Mouse (Mus musculus): ENCODE data around the gene Rab13. TPM values are rescaled to one million over a fixed set of nuclear protein-coding genes. Genes with fewer than 3 reads are reported as not detected.
A peak's percentile ranks its signal among the peaks of the same experiment; 100 is the strongest.

The Rab13 gene
- total RNA-seq, 2 experiments from 2014 or later, result 12.3 to 14.4 TPM

DNA sequence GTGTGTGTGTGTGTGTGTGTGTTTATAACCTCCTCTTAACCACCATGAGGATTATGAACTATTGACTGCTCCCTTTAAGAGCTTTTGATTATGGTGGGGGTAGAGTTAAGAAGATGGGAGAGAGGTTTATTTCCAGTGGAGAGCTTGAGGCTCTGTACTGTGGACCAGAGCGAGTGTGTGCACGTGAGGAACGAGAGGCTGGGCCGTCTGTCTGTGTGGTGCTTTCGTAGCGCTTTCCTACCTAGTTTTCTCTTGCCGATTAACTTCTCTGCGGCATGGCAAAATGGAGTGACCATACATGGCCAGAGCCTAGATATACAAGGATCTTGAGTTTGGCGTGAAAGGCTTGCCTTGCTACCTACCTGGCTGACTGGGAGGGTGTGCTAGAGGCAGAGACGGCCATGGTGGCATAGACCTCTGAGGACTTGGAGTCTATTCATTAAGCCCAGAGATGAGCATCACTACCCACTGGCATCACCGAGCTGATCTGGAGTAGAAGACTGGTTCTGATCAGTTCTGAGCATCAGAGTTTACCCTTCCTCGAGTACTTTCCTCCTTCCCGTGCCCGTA is 42.4 kb downstream of the Rab13 start:
- DNase-seq, result no peak
- intact Hi-C loops (cut with DNase I), result loop anchor here (2.0 kb wide), 1 partner anchor 35 kb away; no protein-coding TSS in a partner anchor

DNA sequence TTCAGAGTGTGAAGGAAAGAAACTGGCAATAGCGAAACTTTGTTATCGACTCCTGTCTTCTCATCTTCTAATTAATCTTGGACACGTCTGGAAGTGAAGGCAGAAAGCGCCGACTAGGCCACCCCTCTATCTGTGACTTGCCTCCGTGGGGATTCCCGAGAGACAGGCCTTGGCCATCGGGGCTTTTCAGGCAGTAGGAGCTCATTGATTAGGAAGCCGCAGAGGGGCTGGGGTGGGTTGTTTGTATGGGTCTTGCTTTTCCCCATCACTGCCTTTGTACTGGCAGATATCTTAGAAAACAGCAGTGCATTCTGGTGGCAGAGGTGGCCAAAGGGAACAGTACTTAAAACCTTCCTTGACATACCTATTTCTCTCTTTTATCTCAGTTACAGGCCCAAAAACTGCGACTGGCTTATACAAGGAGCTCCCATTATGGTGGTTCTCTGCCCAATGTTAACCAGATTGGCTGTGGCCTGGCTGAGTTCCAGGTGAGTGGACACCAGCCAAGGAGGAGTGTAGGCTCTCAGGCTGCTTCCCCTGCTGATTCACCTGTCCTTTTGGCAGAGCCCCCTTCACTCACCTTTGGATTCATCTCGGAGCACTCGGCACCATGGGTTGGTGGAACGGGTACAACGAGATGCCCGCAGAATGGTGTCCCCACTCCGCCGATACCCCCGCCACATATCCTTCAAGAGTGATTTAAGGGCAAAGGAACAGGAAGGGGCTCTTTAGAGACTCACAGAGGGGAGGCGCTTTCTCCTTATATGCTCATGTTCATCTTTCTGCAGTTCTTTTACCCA is 43.4 kb downstream of the Rab13 start:
- intact Hi-C loops (cut with DNase I), result loop anchor here (2.0 kb wide), 1 partner anchor 36 kb away; no protein-coding TSS in a partner anchor
- DNase-seq, result no peak

DNA sequence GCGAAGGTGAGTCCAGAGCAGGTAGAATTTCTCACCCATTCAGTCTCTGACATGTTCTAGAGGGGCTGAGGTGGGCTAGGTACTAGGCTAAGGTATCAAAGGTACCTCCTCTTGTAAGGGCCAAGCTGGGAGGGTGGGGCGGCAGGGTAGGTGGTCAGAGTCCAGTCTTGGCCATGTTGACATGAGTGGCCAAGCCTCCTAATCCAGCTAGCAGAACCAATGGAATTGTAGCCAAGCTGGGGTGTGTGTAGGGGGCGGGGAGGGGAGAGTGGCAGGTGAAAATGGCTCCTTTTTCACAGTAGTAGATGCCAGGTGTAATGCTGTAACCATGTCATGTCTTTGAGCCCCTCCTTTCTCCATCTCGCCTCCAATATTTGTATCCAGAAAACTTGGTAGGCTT is 45.0 kb downstream of the Rab13 start:
- DNase-seq, result no peak
- intact Hi-C loops (cut with DNase I), result no loop called here

DNA sequence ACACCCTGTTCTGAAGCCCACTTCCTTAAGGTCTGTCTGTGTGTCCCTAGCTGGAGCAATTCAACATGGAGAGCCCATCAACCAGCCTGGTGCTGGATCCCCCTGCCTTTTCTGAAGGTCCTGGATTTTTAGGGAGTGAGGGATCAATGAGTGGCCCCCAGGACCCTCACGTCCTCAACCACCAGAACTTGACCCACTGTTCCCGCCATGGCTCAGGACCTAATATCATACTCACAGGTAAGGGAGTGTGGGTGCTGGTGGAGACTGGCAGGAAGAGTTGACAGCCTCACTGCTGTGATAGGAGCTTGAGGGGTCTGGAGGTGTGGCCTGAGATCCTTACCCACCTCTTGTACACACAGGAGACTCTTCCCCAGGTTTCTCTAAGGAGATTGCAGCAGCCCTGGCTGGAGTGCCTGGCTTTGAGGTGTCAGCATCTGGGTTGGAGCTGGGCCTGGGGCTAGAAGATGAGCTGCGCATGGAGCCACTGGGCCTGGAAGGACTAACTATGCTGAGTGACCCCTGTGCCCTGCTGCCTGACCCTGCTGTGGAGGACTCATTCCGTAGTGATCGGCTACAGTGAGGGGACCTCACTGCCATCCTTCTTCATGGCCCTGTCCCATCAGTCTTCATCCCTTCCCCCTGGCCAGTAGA is 49.8 kb downstream of the Rab13 start:
- DNase-seq, result no peak
- intact Hi-C loops (cut with DNase I), result no loop called here

DNA sequence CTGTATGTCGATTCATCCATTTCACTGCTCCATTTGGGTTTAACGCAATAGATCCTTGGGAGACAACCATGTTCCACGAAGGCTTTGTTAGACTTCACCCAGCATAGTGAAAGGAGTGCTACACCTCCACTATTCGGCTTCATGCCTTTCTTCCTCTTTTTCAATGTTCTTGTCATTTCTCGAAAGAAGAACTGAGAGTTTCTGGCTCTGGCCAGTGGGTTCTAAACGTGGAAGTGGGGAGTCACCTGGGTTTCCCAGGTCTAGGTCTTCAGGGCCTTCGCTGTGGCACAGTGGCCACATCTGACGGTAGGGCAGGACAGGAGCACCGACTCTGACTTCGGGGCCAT is 51.2 kb downstream of the Rab13 start:
- intact Hi-C loops (cut with DNase I), result loop anchor here (1.0 kb wide), 2 partner anchors 28 to 109 kb away; no protein-coding TSS in a partner anchor
- DNase-seq, result no peak

DNA sequence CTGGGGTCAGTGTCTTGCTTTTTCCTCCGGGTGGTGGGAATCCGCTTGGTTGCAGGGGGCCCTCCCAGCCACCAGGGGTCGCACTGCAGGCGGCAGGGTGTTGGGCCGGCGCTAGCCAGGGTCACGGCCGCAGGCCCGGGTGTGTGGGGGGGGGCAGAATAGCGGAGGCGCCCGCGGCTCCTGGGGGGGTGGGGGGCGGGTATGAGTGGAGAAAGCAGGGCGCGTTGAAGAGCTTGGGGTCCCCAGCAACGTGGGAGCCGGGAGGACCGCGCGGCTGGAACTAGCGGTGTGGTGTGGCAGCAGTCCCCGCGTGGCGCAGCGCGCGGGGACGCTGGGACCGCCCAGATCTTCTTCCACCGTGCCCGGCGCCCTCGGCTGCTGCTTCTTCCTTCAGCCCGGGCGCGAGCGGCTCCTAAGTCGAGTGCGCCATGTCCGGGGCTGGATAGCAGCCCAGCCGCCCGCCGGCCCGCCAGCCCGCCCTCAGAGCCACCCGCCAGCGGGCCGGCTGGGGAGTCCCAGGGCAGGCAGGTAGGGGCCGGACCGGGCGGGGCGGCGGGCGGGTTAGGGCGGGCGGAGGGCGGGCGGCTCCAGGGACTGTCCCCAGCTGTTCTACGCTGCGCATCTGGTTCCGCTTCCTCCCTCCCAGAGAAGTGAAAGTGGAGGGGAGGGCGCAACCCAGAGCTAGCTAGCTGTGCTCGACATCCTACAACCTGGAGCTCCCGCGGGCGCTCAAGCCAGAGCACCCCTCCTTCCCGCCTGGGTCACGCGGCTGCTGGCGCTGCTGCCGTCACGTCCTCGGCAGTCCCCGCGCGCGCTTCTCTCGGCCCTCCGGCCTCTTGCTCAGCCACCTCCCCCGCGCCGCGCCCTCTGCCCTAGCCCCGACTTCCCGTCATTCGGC is 51.8 kb downstream of the Rab13 start, which contains the start of gene Dennd4b:
Dennd4b (plus strand) TSS at position 152 of the 898 bp plus-strand sequence.
- peak; percentile 94 to 97 for DNase-seq
- intact Hi-C loops (cut with DNase I), result loop anchor here (1.0 kb wide), 2 partner anchors 27 to 108 kb away; no protein-coding TSS in a partner anchor

DNA sequence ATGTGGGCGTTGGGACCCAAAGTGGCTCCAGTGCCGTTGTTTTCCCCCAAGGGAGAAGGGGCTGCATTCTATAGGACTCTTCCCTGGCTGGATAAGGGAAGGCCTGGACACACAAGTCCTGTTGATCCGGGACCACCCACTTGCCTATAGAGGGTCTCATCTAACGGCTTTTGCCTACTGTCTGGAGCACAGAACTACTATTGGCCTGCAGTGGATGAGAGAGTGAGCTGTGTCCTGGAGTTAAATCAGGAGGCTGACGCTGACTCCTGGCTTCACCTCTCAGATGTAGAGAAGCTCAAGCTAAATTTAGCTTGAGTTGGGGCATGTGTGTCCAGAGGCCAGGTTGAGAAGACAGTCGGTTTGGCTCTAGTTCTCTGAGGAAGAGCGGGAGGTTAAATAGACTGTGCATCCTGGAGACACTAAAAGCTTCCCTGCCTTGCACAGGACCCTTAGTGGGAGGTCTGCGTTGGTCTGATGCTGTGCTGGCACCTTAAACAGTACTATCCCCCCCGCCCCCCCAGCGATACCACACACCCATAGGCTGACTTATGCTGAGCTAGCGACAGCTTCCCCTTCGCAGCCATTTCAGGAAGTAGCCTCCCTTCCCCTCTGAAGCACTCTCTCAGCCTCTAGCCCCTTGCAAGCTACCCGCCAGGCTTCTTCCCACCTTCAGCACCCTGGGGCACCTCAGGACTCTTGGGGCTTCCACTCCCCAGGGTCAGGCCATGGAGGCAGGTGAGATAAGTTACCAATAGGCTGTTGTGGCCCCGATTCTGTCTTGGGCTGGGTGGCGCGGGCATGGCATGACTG is 52.6 kb downstream of the Rab13 start:
- DNase-seq, result peak; percentile 54 to 83

DNA sequence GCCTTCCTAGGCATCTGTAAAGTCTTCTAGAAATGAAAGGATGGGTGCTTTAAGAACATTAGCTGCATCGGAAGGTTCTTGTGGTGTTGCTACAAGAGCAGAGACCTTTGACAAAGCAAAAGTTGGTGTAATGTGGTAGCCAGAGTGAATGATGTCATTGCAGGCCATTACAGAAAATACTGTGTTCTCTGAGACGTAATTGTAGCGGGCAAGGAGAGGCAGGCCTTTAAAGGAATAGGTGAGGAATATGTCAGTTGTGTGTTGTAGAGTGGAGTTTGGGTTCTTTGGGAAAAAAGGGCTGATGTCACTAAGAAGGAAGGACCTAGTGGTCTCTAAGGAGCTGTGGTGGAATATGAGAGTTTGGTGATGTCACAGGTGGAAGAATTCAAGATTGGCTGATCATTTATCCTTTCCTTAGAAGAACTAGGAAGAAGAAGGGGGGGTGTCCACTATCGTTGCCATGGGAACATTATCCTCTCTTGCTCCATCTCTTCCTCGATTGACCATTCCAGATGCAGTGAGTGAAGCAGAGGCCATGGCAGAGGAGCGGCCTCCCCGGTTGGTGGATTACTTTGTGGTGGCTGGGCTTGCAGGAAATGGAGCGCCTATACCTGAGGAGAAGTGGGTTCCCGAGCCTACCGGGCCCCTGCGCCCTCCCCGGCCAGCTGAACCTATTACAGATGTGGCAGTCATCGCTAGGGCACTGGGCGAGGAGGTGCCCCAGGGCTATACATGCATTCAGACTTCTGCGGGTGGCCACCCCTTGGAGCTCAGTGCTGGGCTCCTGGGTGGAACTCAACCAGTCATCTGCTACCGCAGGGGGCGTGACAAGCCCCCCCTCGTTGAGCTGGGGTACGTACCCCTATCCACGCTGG is 53.6 kb downstream of the Rab13 start:
- no peak for DNase-seq

More for the DNA sequence above, 52.6 kb downstream of the Rab13 start:
- intact Hi-C loops (cut with DNase I), result loop anchor here (1.0 kb wide), 2 partner anchors 26 to 107 kb away; no protein-coding TSS in a partner anchor

DNA sequence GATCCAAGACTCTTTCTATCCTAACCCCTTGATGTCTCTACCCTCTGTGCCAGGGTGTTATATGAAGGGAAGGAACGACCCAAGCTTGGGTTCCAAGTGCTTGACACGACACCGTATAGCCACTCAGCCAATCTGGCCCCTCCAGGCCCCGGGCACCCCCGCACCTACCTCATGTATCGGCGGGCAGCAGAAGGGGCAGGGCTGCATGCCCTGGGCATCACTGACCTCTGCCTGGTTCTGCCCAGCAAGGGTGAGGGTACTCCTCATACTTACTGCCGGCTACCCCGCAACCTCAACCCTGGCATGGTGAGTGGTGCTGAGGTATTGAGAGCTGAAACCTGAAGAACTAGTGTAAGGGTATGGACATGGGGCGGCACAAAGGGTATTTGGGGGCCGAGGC is 54.7 kb downstream of the Rab13 start:
- intact Hi-C loops (cut with DNase I), result no loop called here
- no peak for DNase-seq

More for the DNA sequence above, 53.6 kb downstream of the Rab13 start:
- intact Hi-C loops (cut with DNase I), result no loop called here

DNA sequence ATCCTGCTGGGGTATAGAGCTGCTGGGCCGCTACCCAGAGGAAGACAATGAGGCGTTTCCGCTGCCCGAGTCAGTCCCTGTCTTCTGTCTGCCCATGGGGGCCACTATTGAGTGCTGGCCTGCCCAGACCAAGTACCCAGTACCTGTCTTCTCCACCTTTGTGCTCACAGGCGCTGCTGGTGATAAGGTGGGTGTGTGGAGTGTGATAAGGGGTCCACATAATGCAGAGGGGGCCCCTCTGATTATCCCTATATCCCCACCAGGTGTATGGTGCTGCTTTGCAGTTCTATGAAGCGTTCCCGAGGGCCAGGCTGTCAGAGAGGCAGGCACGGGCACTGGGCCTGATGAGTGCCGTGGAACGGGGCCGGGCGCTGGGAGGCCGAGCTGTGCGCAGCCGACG is 55.5 kb downstream of the Rab13 start:
- intact Hi-C loops (cut with DNase I), result no loop called here
- DNase-seq, result no peak

DNA sequence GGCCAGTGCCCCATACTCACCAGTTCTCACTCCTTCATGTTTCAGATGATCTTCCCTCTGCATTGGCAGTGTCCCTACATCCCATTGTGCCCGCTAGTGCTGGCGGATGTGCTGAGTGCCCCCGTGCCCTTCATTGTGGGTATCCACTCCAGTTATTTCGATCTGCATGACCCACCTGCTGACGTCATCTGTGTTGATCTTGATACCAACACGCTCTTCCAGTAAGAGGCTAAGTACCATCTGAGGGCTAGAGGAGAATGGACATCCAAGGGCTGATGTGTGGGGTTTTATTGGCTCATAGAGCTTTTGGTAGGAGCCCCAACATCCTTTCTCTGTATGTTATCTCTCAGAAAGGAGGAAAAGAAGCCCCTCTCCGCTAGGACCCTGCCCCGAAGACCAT is 57.3 kb downstream of the Rab13 start:
- intact Hi-C loops (cut with DNase I), result no loop called here
- no peak for DNase-seq

DNA sequence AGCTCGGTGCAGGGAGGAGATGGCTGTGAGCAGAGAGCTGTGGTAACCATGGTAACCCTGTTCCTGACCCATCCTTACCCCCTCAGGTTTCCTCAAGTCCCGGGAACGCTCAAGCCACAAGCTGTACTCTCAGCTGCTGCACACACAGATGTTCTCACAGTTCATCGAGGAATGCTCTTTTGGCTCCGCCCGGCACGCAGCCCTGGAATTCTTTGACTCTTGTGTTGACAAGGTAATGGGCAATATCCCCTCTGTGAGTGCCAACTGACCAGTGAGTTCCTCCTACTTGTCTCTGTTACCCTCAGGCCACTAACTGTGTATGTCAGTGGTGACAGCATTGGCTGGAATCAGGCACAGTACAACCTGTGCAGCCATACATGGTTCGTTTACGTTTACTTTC is 58.7 kb downstream of the Rab13 start:
- intact Hi-C loops (cut with DNase I), result no loop called here
- no peak for DNase-seq

DNA sequence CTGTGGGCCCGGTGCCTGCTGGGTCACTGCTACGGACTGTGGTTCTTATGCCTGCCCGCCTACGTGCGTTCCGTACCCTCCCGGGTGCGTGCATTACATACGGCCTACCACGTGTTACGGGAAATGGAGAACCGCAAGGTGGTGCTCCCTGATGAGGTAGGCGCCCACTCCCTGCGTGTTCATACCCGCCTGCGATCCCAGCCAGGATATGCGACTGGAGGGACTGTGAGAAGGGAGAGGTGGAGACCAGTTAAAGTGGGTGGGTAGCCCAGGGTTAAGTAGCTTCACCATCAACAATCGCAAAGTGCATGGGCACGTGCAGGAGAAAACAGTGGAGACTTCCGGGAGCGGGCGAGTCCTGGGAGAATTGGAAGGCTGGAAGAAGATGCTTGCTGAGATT is 60.4 kb downstream of the Rab13 start:
- intact Hi-C loops (cut with DNase I), result no loop called here

DNA sequence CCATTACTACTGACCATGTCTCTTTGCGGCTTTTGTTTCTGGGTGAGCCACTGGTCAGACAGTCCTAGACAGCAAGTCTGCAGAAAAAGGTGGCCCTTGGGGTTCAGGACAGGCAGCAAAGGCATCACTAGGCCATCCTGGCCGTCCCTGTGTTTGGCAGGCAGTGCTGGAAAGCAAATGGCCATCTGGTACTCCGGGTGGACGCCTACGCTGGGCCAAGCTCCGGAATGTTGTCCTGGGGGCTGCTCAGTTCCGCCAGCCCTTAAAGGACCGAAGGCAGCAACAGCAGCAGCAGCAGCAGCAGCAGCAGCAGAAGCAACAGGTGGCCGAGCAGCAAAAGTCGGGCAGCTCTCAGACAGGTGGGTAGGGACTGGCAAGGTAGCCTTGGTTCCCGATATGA is 61.8 kb downstream of the Rab13 start:
- intact Hi-C loops (cut with DNase I), result no loop called here

More for the DNA sequence above, 60.4 kb downstream of the Rab13 start:
- DNase-seq, result no peak

More for the DNA sequence above, 61.8 kb downstream of the Rab13 start:
- no peak for DNase-seq

Small RNA genes lying within 50 kb of the gene (microRNA-seq; reads per million reads assigned to microRNA genes)
- 0 reads per million in 2 experiments for gene Mir7012

Other genes starting within 250 kb of the Rab13 start
- gene Hax1, start 214.9 kb upstream of the Rab13 start, total RNA-seq (2021), result 10 to 100 TPM; 43.6 to 44.1 TPM
- 10 to 100 TPM; 56.2 to 63.2 TPM for gene 4933434E20Rik, start 162.1 kb upstream of the Rab13 start, total RNA-seq (2021)
- gene Ubap2l, start 161.1 kb upstream of the Rab13 start, total RNA-seq (2021), result 100 to 1,000 TPM; 143 to 150 TPM
- gene Tpm3, start 141.0 kb upstream of the Rab13 start, total RNA-seq (2021), result 100 to 1,000 TPM; 103 to 108 TPM
- under 1 TPM; 0.10 to 0.12 TPM for gene Nup210l, start 109.6 kb upstream of the Rab13 start, total RNA-seq (2021)
- gene Rps27, start within 50 bp of the Rab13 start, total RNA-seq (2021), result 1,000 to 10,000 TPM; 1,084 to 1,156 TPM
- 10 to 100 TPM; 44.4 to 46.9 TPM for gene Jtb, start 17.9 kb downstream of the Rab13 start, total RNA-seq (2021)
- under 1 TPM; 0.26 to 0.45 TPM for gene Creb3l4, start 29.8 kb downstream of the Rab13 start, total RNA-seq (2021)
- 100 to 1,000 TPM; 105 to 110 TPM for gene Slc39a1, start 34.5 kb downstream of the Rab13 start, total RNA-seq (2021)
- gene Crtc2, start 40.5 kb downstream of the Rab13 start, total RNA-seq (2021), result 10 to 100 TPM; 21.1 to 26.9 TPM
- gene Dennd4b, start 51.5 kb downstream of the Rab13 start, total RNA-seq (2021), result 10 to 100 TPM; 16.8 to 19.7 TPM
- gene Gatad2b, start 79.5 kb downstream of the Rab13 start, total RNA-seq (2021), result 10 to 100 TPM; 56.6 to 59.5 TPM
- gene Slc27a3, start 176.2 kb downstream of the Rab13 start, total RNA-seq (2021), result 1 to 10 TPM; 1.9 to 3.3 TPM
- 10 to 100 TPM; 24.4 to 28.3 TPM for gene Ints3, start 219.9 kb downstream of the Rab13 start, total RNA-seq (2021)